Mouse (Mus musculus) B cell, adult 2 months (primary cell): ENCODE measurements at regions not wholly inside any gene's neighbourhood (a gene's known extent, or its start where the extent isn't known, plus 50 kb on each side); places are given as distances from the start of the nearest gene placed in this dataset.
"Not testable (repeated sequence)": the region's sequence is repeated elsewhere in the genome, so short reads cannot be mapped to it uniquely, and the experiment has no call there.

Experiments
- DNase-seq, 2 experiments: peaks; one replicate each; pipeline ENCODE4 v3.0.0; 2022

GRCm38 (mm10) chr10:51397016-51397415, 83.4 kb upstream of the Gm49339 start:
- not testable (repeated sequence) for DNase-seq

DNA sequence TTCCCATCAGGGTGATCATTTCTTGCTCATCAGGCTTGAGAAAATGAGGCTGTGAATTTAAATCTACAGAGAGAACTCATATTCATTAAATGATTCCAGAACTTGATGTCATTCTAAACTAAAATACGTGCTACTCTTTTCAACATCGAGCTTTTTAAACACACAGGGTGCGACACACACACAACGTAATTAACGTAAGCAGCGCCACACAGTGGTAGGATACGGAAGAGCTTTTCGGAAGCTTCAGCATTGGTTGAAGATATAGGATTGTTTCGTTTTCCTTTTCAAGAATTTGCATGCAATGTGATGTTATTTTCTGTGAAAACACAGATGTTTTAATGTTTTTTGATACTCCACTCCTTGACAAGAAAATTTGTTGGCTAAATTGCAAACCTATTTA, 75.3 kb upstream of the Gm49339 start:
- peak; percentile 66 to 67 for DNase-seq

- DNase-seq: no peak
Observed at GRCm38 (mm10) chr10:51412795-51413194, 67.6 kb upstream of the Gm49339 start.

DNA sequence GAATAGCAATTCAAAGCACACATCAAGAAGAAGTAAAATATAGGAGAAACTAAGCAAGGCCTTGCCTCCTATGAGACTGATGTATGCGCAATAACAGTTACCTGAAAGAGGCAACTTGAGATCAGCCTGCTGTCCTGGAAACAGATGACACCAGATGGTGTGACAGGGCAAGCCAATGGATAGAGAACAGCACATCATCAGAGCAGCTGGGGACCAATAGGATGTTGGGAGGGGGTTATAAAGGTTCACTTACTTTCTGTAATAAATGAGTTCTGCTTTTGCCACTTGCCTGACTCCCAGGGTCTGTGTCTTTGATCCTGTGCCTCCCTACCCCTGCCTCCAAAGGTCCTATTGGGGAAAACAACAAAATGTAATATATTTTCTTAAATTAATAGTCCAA, 65.9 kb upstream of the Gm49339 start:
- peak; percentile 23 to 38 for DNase-seq

DNA sequence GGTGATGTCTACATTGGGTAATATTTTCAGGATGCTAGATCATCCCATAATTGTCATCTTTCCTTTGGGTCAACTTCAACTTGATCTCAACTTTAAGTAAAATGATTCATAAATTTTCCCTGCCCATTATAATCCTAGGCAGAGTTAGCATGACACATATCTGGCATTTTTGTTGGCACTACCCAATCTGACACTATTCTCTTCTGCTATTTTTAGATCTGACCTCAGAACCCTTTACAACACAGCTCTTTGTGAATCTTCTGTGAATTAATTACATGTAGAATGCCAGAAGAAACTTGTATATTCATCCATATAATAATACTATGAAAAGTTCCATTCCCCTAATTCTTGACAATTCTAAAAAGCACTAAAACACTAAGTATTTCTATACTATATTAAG, 63.7 kb upstream of the Gm49339 start:
- no peak for DNase-seq

GRCm38 (mm10) chr10:51417221-51417911, 63.0 kb upstream of the Gm49339 start:
- no peak for DNase-seq

GRCm38 (mm10) chr10:51418550-51418949, 61.9 kb upstream of the Gm49339 start:
- DNase-seq: no peak

DNA sequence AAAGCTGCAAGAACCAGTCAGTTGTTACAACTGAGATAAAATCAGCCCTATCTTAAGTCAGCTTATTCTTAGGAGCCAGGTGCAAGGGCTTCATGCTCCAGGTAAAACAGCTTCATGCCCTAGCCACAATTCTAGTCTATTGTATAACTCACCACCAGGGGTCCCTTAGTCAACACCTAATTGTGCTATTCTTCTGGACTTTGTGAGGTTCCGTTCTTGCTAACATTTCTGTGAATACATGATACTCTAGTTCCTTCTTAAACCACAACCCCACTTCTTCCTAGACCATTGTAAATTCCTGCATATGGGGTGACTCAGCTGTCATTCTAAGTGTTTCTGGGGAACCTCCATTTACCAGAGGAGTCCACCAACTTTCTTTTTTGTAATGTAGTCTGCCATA, 57.9 kb upstream of the Gm49339 start:
- peak; percentile 9 to 21 for DNase-seq
